Mouse (Mus musculus) heart, postnatal 0 days (tissue): ENCODE measurements at regions not wholly inside any gene's neighbourhood (a gene's known extent, or its start where the extent isn't known, plus 50 kb on each side); places are given as distances from the start of the nearest gene placed in this dataset.

ENCODE experiments used
- ATAC-seq: fragments of 200-750 bp; cut with Nextera tagmentation; 2 replicates; pipeline ENCODE4 v1.8.0; 2017; ENCODE audit warnings: low read depth, moderate number of reproducible peaks, moderate library complexity; ENCODE audit not compliant: insufficient read depth
- DNase-seq: peaks from one replicate; pipeline ENCODE4 v3.0.0-alpha.2; 2016; ENCODE audit warnings: low spot score
- H3K27ac ChIP-seq: fragments of 300-500 bp; sonication (generic); 2 replicates; pipeline ENCODE4 v1.5.1; 2014; ENCODE audit warnings: low read depth, mild to moderate bottlenecking
- H3K27me3 ChIP-seq: fragments of 300-500 bp; sonication (generic); 2 replicates; pipeline ENCODE4 v1.6.1; 2014; ENCODE audit warnings: low read length, mixed read lengths; ENCODE audit not compliant: control insufficient read depth, insufficient read depth
- H3K36me3 ChIP-seq: fragments of 300-500 bp; sonication (generic); replicated peaks from 2 replicates; pipeline ENCODE4 v1.6.1; 2014; ENCODE audit warnings: low read length, mixed read lengths; ENCODE audit not compliant: control insufficient read depth, insufficient read depth
- H3K4me1 ChIP-seq: fragments of 300-500 bp; sonication (generic); 2 replicates; pipeline ENCODE4 v1.6.1; 2014; ENCODE audit warnings: antibody characterized with exemption; ENCODE audit not compliant: control insufficient read depth, insufficient read depth
- H3K4me2 ChIP-seq: fragments of 300-500 bp; sonication (generic); 2 replicates; pipeline ENCODE4 v1.6.1; 2014; ENCODE audit warnings: low read depth, mild to moderate bottlenecking, low read length, moderate library complexity
- H3K4me3 ChIP-seq: fragments of 300-500 bp; sonication (generic); 2 replicates; pipeline ENCODE4 v1.5.1; 2014; ENCODE audit warnings: low read depth, low read length
- H3K9ac ChIP-seq: fragments of 300-500 bp; sonication (generic); replicated peaks from 2 replicates; pipeline ENCODE4 v1.6.1; 2014; ENCODE audit warnings: low read depth, low read length, mixed read lengths
- H3K9me3 ChIP-seq: fragments of 300-500 bp; sonication (generic); replicated peaks from 2 replicates; pipeline ENCODE4 v1.6.1; 2016; ENCODE audit warnings: low read length; ENCODE audit not compliant: control insufficient read depth
- CTCF ChIP-seq: IDR thresholded peaks from 2 replicates; pipeline ENCODE4 v1.5.1; 2016; ENCODE audit warnings: antibody characterized with exemption, control low read depth, low read depth
- EP300 ChIP-seq: IDR thresholded peaks from 2 replicates; pipeline ENCODE4 v1.6.1; 2016; ENCODE audit warnings: antibody characterized with exemption, low read depth
- WGBS: fragments of 180-500 bp; shearing (Covaris S2); extraction: QIAGEN DNeasy Blood & Tissue Kit; methylation state at CpG from one replicate; pipeline ENCODE4 v1.1.7; 2014; 5-methylcytosine and 5-hydroxymethylcytosine counted together

DNA sequence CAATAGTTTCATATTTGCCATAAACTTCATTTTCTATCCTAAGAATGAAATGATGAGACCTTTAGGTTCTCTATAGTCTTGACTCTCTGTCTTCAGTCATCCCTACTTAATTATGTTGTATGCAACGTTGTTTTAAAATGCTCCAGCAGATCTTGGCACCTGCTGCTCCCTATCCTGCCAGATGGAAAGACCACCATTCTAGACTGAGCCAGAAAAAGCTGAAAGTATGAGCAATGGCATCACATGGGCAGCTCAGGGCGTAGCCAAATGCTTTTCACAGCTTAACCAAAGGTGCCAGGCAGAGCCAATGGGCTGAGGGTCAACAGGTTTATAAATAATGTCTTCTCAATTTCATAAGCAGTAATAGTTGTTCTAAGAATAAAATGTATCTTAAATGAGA lies 190.2 kb upstream of the Cdh20 start:
- Histone ChIP-seq H3K27ac (no peak overlapping the region), H3K4me2 (no peak overlapping the region), H3K27me3 (no peaks in the 10 kb centered on the region), H3K36me3 (no peaks in the 10 kb centered on the region), H3K9ac (no peak overlapping the region), H3K4me1 (no peaks in the 10 kb centered on the region), H3K4me3 (no peak overlapping the region), H3K9me3 (no peaks in the 10 kb centered on the region)
- ATAC-seq: no peak
- WGBS: 58% methylated on average over 2 of the region's 2 CpGs
- no peak for DNase-seq
- TF ChIP-seq CTCF: no peak

DNA sequence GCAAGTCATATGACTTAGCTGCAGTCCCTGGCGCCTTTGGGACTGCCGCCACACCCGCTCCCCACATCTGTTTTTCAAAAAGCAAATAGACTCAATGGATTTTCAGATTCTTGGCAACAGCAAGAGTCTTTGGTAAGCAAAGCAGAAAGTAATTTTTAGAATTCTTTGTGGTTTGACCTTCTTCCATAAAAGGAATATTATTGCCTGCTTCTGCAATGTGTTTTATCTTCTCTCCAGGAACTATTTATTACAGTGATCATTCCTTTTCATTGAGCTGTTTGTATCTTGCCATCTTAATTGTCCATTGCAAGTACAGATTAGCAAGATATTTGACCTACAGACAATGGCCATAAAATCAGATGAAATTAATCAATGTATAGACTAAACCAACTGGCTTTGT lies 184.2 kb upstream of the Cdh20 start:
- Histone ChIP-seq H3K9ac (no peak overlapping the region), H3K36me3 (no peaks in the 10 kb centered on the region), H3K9me3 (no peaks in the 10 kb centered on the region), H3K4me2 (no peak overlapping the region), H3K27ac (no peak overlapping the region), H3K27me3 (no peaks in the 10 kb centered on the region), H3K4me1 (no peaks in the 10 kb centered on the region), H3K4me3 (no peak overlapping the region)
- no peak for ATAC-seq
- DNase-seq: no peak
- 77% methylated on average over 3 of the region's 3 CpGs for WGBS
- TF ChIP-seq EP300 (no peak), CTCF (no peak)

DNA sequence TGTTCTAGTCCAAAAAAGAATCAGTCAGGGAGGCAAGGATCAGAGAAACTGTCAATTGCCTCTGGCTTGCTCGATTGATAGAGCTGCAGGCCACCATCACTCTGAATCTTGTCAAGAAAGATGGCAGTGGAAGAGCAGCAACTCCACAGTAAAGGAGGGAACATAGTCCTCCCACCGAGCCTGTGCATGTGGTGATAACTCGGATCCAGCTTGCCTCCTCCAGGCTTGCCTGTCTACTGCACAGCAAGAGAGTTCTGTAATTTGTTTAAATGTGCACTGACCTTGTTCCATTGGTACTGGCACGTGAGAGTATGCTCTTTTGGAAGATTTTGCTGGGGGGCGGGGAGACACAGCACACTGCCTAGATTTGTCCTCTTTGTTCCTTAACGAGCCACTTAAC lies 181.3 kb upstream of the Cdh20 start:
- no peak overlapping the region for H3K4me2 ChIP-seq
- ATAC-seq: no peak
- no peaks in the 10 kb centered on the region for H3K9me3 ChIP-seq
- no peak overlapping the region for H3K4me3 ChIP-seq
- TF ChIP-seq EP300 (no peak), CTCF (no peak)
- no peak overlapping the region for H3K27ac ChIP-seq
- no peaks in the 10 kb centered on the region for H3K27me3 ChIP-seq
- no peak for DNase-seq
- no peak overlapping the region for H3K9ac ChIP-seq
- H3K36me3 ChIP-seq: no peaks in the 10 kb centered on the region
- H3K4me1 ChIP-seq: no peaks in the 10 kb centered on the region
- WGBS: 57% methylated on average over 6 of the region's 6 CpGs

DNA sequence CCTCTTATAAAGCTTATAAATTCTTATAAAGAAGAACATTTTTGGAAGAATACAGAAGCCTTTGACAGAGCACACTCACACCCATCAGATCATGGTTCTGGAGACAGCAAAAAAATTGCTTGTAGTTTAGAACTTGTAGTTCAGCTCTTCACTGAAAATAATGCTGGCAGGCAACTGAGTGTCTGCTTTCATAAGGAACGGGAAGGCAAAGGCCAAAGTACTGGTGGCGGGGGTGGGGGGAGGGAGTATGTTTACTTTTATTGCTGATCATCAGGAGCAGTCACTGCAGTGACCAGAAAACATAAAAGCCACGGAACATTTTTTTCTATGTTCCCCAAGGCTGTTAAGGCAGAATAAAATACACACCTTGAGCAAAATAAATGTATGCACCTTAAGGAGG lies 163.0 kb upstream of the Cdh20 start:
- Histone ChIP-seq H3K4me3 (no peak overlapping the region), H3K4me1 (no peaks in the 10 kb centered on the region), H3K36me3 (no peaks in the 10 kb centered on the region), H3K27ac (no peak overlapping the region), H3K27me3 (no peaks in the 10 kb centered on the region), H3K9ac (no peak overlapping the region), H3K9me3 (no peaks in the 10 kb centered on the region), H3K4me2 (no peak overlapping the region)
- TF ChIP-seq EP300: no peak
- no peak for TF ChIP-seq CTCF
- 65% methylated on average over 3 of the region's 3 CpGs for whole genome bisulfite sequencing
- DNase-seq: no peak
- ATAC-seq: no peak

DNA sequence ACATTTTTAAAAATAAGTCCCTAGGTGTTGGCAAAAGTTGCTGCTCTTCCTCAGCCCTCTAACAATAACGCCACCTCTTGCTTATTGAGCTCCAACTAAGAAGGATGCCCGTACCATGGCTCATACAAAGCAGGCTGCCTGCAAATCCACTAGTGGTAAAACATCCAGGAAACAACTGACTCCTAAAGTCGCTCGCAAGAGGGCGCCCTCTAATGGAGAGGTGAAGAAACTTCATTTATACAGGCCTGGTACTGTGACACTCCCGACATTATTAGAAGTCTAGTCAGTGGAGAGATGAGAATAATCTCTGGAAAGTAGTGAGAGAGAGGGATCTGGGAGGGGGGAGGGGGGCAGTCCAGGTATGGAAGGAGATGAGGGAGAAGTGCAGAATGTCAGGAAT lies 158.9 kb upstream of the Cdh20 start:
- H3K4me1 ChIP-seq: no peaks in the 10 kb centered on the region
- no peak overlapping the region for H3K9ac ChIP-seq
- H3K4me3 ChIP-seq: no peak overlapping the region
- DNase-seq (no peak), ATAC-seq (no peak)
- no peak for TF ChIP-seq EP300
- TF ChIP-seq CTCF: peak; percentile 28; the same call in 1 of the 2 replicates
- H3K4me2 ChIP-seq: no peak overlapping the region
- H3K9me3 ChIP-seq: no peaks in the 10 kb centered on the region
- 40% methylated on average over 6 of the region's 6 CpGs for WGBS
- no peak overlapping the region for H3K27ac ChIP-seq
- no peaks in the 10 kb centered on the region for H3K36me3 ChIP-seq
- no peaks in the 10 kb centered on the region for H3K27me3 ChIP-seq

DNA sequence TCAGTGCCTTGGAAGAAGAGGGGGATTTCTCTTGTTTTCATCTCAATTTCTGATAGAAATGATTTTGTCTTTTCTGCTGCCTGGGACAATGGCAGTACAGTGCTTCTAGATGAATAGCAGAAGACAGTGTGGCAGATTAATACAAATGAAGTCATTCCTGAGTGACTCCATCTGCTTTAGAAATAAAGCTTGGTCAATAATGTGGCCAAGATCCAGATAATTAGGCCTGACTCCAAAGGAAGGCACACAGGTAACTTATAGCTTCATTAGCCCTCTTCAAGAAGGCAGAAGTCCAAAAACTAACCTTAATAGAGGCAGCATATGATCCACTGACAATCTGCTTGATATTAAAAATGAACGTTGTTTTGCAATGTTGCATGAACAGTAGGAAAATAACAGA lies 151.0 kb upstream of the Cdh20 start:
- Histone ChIP-seq H3K27ac (no peak overlapping the region), H3K36me3 (no peaks in the 10 kb centered on the region), H3K4me3 (no peak overlapping the region), H3K4me1 (no peaks in the 10 kb centered on the region), H3K9me3 (no peaks in the 10 kb centered on the region), H3K9ac (no peak overlapping the region), H3K27me3 (no peaks in the 10 kb centered on the region), H3K4me2 (no peak overlapping the region)
- ATAC-seq (no peak), DNase-seq (no peak)
- 77% methylated on average over 1 of the region's 1 CpGs for WGBS
- TF ChIP-seq EP300 (no peak), CTCF (no peak)
